Mouse (Mus musculus): ENCODE results near the gene Mrpl37.
"Not testable (repeated sequence)": the region's sequence is repeated elsewhere in the genome, so short reads cannot be mapped to it uniquely, and the experiment has no call there.

The Mrpl37 gene

DNA sequence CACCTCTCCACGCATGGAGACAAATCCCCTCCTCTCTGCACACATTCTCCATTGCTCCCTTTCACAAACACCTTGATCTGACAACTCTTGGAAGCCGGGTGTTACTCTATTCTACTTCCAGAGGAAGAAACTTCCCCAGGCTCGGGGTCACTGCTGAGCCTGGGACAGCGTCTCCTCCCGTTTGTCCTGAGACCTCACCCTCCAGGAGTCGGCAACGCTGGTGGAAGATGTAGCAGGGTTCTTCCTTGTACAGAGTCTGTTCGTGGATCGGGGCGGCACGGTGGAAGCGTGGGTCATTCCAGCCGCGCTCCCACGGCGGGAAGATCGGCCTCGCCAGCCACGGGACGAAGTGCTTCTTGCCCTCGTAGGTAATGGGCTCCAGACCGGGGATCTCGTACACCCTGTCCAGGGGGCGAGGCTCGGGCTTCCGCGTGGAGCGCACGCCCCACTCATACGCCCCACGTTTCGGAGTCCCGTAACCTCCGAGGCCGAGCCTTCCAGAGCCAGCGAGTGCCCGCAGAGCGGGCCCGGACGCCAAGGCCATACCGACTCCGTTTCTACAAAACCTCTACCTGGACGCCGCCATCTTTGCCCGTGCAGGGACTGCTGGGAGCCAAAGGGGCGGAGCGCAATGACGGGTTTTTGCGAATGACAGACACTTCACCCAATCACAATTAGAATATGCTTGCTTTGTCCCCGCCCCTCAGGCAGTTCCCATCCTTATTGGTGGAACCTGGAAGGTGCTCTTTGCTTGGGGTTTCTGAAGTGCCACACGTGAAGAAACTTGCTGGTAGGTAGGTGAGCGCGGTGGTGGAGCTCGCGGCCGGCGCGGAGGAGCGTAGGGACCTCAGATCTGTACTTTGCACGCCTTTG lies at the start of gene Mrpl37, which contains the start of gene Cyb5rl:
Mrpl37 (minus strand) TSS at position 617 of the 873 bp plus-strand sequence.
Cyb5rl (plus strand) TSS at position 737 of the 873 bp plus-strand sequence.
- DNase-seq (ENCODE audit: low read depth), result peak; percentile 96

DNA sequence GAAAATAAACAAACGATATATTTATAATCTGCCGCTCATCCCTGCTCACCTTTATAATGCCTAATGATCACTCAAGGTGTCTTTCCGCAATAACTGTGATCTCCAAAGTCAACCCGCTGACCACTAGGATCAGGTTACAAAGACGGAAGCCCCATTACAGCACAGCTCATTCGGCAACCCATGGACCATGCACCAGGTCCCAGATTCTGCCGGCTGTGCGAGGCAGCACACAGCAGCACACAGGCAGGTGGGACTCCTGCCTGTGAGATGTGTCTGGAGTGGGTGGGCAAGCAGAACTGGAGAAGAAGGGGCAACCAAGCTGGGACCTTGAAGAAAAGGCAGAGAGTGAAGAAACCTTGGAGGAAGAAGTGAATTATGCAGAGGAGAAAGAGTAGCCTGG lies 47.6 kb upstream of the Mrpl37 start:
- DNase-seq (ENCODE audit: low read depth), result no peak

DNA sequence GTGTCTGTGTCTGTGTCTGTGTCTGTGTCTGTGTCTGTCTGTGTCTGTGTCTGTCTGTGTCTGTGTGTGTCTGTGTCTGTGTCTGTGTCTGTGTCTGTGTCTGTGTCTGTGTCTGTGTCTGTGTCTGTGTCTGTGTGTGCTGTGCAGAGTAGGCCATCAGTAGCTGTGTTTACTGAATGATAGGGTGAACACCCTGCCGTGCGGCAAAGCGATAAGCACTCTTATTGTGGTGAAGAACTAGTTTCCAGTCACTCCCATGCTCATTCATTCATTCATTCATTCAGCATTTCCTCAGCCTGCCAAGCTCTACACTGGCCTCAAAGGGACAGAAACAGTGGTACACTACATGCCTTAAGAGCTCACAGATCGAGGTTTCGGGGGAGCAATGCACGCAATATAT lies 42.5 kb upstream of the Mrpl37 start:
- DNase-seq (ENCODE audit: low read depth), result not testable (repeated sequence)

DNA sequence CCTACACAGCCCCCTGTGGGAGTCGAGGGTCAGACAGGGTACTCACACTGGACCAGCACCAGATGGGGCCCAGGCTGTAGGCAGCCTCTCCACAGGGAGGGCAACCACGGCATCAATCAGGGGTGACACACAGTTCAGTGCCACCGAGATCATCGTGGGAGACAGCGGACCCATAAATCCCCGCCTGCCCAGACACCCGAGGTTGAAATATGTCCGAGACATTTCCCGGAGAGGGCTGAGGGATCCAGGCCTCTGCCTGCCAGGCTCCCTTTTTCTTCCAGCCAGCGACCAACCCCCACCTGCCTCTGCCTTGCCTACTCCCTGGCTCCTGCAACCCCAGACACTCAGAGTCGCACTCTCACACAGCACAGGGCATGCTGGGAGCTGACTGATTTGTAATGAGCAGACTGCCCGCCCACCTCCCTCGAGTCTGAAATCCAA lies 41.6 kb upstream of the Mrpl37 start:
- DNase-seq (ENCODE audit: low read depth), result no peak

DNA sequence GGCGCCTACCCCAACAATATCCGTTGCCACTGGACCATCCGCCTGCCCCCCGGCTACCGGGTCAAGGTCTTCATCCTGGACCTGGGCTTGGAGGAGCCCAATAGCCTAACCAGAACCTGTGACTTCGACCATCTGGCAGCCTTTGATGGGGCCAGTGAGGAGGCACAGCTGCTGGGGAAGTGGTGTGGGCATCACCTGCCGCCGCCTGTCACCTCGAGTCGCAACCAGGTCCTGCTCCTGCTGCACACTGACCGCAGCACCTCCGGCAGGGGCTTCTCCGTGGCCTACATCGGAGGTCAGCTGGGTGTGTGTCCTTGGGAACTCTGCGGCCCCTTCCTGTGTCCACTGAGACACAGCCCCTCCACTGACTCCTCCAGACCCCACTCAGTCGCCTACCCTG lies 40.1 kb upstream of the Mrpl37 start:
- no peak for DNase-seq (ENCODE audit: low read depth)

DNA sequence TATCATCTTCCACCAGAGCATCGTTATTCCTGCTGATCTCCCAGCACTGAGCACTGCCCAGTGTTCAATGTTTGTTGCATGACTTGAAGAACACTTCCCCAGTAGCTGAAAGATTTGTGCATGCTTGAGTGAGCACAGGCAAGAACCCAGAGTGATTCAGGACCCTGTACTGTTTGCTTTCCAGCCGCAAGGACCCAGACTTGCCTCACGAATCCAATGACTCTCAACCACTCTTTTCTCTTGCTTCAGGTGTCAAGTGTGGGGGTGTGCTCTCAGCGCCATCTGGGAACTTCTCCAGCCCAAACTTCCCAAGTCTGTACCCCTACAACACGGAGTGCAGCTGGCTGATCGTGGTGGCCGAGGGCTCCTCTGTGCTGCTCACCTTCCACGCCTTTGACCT lies 35.6 kb upstream of the Mrpl37 start:
- no peak for DNase-seq (ENCODE audit: low read depth)

DNA sequence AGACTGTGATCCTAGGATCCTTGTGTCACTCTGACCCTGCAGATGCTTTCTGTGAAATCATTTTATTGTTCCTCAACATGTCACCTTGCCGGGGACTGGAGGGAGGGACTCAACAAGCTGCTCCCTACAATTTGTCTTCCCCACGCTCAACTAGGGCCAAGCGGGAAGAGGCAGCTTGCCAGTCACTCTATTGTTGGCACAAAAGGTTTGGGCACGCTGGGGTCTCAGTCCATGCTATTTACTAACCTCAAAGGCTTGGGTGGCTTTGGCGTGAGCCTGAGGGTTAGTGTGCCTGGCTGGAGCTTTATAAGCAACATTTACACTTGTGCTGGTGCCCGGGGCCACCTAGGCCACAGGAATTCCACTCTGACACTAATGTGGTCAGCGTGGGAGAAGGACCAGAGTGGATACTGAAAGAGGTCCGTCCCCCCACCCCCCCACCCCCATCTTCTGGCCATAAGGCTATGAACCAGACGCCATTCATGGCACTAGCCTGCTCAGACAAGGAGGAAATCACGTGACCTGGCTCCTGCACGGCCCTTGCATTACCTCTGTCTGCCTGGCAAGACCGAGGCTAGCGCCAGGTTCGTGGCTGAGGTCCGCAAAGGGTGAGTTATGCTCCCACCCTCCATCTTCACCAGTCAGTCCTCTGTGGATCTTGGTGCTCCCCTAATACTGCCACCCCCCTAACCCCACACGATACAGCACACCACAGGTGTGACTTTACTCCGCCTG lies 32.3 kb upstream of the Mrpl37 start:
- DNase-seq (ENCODE audit: low read depth), result no peak

DNA sequence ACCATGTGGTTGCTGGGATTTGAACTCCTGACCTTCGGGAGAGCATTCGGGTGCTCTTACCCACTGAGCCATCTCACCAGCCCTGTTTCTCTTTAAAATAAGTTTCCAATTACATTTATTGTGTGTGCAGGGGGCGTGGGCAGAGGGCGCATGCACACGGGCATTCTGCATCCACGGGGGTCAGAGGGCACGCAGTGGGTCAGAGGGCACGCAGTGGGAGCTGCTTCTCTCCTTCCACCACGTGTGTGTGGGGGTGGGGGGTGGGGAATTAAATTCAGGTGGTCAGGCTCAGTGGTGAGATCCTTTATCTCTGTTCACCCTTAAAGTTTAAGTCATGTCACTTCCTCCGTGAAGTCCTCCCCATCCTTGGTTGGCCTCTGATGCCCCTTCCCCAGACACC lies 31.7 kb upstream of the Mrpl37 start:
- no peak for DNase-seq (ENCODE audit: low read depth)

DNA sequence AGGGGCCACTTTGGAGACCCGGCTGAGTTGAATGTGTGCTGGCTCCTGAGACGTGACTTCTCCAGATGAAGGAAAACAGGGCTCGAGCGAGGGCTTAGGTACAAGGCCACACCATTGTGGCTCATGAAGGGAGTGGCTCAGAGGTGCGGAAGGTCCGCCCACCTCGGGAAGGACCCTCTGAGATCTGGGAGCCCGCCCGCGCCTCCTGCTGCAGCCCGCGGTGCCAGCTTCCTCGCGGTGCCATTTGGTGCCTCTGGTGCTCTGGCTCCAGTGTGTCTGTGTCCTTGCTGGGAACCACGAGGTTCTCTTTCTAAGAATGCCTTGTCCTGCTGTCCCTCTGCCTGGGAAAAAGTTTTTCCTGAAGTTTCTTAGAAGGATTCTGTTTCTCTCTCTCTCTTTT lies 31.2 kb upstream of the Mrpl37 start:
- DNase-seq (ENCODE audit: low read depth), result no peak

DNA sequence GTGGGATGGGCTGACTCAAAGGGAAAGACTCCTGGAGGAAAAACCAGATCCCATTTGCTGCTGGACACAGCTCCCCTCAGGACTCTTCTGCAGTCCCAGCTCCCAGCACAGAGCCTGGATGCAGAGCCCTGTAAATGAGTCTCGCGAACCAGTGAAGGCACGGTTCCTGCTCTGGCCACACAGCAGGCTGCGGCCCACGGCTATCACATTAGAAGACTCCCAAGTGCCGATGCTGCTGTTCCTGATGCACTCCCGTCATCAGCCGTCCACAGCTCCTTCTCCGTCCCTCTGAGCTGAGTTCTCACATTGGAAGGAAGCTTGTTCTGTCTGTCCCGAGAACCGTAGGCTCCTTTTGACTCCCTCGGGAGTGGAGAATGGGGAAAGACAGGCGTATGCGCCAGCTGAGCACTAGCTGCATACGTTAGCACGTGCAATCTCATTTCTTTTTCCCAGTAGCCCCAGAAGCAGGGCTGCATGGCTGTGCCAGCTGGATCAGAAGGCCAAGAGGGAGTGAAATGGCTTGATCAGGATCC lies 30.2 kb upstream of the Mrpl37 start, which contains the start of gene Cdcp2:
Cdcp2 (plus strand) TSS at position 51 of the 533 bp plus-strand sequence.
- DNase-seq (ENCODE audit: low read depth), result no peak

DNA sequence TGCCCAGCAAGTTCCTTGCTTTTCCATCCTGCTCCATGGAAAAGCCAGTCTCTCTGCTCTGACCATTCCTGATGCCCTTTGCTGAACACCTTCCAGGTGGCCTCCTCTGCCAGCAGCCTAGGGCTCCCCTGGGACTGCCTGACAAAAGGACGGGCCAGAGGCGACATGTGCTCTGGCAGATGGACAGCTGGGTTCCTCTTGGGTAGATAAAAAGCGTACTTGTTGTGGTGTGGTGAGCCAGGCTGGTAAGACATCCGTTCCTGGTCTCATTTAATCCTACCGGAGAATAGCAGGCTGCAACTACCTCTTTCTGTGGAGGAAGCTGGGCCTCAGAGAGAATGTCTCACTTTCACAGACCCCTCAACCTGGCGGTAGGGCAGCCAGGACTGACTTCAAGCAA lies 29.4 kb upstream of the Mrpl37 start:
- DNase-seq (ENCODE audit: low read depth), result no peak

DNA sequence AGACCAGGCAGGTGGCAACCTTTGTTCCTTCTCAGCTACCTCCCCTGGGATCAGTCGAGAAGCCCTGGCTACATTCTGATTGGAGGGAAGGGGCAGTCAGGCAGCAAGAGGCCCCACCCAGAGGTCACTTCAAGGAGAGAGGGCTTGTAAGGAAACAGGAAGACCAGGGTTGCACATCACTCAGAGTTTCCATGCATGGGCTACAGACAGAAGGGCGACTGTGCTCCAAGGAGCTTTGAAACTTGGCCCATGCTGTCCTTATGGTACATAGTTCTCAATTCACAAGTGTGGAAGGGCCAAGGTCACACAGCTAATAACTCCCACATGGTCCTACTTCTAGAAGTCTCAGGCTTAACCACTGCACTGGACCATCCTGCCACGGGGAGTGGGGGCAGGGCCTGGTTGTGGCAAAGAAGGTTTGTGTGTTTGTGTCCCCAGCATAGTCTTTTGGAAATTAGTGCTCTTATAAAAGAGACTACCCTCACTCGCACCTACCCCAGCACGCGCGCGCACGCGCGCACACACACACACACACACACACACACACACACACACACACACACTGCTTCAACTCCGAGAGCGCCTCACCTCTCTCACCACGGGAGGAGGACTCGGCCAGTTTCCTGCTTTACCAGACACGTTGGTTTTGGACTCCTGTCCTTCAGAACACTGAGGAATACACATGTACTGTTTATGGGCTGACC lies 28.0 kb upstream of the Mrpl37 start:
- no peak for DNase-seq (ENCODE audit: low read depth)

DNA sequence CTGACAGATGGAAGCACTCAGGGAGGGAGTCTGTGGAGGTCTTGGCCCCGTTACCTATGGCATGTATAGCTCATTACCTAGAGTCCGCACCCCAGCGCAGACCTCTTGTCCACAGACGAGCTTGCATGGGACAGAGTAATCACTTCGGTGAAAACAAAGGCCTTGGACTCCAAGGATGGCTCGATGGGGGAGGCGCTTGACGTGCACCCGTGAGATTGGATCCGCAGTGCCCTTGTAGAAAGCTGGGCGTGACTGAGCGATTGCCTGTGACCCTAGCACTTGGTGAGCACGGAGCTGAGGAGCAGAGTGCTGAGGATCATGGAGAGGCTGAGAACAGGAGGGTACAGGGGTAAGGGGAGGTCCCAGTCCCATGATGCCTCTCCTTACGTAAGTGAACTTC lies 25.0 kb upstream of the Mrpl37 start:
- DNase-seq (ENCODE audit: low read depth), result no peak

DNA sequence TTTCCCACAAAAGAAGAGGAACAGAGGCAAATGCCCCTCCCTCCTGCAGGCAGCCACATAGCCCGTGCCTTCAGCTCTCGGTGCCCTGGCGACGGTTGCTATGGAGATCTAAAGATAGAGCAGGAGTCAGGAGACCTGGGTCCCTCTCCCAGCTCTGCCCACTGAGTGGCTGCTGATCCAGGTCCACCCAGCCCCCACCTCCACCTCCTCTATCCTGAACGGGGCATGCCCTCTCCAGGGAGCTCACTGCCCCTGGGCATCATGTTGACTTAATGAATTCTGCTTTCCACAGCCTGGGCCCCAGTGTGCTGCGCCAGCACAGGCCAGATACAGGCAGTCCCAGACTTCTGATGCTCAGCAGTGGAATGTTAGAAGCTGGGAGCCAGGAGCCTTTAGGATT lies 18.2 kb upstream of the Mrpl37 start:
- no peak for DNase-seq (ENCODE audit: low read depth)

DNA sequence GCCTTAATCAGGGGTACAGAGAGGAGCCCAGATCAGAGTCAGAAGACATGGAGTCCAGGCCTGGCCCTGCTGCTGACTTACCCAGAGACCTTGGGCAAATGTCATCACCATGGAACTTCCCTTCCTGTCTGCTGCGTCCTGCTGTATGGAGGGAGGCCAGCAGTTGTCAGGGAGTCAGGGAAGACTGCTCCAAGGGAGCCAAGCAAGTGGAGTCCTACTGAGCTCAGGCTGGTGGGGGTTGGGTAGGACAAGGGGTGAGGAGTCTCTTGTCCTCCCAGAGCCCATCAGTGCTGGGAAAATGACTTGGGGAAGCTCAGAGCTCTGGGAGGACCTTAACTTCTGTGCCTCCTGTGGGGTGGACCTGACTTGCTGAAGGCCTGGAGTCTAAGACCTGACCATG lies 17.7 kb upstream of the Mrpl37 start:
- no peak for DNase-seq (ENCODE audit: low read depth)

DNA sequence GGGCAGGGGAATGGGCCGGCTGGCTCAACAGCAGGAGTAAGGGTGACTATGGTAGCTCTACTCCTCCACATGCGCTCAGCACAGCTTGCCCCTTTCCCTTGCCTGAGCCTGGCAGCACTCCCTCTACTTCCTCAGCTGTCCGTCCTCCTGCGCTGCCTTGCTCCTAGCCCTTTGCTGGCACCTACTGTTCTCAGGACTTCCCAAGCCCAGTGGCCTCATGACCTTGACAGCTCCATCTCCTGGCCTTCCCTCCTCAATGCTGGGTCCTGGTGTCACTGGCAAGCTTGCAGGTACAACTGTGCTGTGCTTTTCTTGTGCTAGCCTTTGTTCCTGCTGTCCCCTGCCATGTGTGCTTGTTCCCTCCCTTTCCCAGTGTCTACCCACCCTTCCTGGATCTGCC lies 16.5 kb upstream of the Mrpl37 start:
- no peak for DNase-seq (ENCODE audit: low read depth)

DNA sequence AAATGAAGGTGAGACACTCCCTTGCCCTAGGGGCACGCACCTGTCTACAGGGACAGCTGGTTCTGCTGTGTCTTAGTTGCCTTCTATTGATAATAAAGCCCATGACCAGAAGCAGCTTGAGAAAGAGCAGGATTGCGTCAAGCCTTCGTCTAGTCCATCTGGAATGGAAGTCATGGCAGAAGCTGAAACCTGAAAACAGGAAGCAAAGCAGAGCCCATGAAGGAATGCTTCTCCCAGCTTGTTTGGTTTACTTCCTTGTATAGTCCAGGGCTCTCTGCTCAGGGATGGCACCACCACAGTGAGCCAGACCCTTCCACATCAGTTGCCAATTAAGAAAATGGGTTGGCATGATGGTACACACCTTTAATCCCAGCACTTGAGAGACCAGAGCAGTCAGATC lies 15.5 kb upstream of the Mrpl37 start:
- DNase-seq (ENCODE audit: low read depth), result no peak

DNA sequence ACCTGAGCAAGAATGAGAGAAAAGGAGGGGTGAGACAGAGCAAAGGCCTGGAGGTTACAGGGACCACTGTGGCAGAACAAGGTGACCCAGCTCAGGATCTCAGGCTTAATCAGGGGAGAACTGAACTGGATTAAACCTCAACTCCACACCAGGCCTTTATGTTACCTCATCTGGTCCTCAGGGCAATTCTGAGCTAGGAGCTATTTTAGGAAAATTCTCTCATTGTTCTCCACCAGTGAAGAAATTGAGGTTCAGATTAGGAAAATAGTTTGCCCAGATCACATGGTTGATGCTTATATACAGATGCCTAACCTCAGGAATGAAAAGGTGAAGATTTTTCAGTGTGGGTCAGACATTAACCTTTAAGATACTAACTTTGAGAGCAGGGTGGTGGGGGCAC lies 13.0 kb upstream of the Mrpl37 start:
- no peak for DNase-seq (ENCODE audit: low read depth)

DNA sequence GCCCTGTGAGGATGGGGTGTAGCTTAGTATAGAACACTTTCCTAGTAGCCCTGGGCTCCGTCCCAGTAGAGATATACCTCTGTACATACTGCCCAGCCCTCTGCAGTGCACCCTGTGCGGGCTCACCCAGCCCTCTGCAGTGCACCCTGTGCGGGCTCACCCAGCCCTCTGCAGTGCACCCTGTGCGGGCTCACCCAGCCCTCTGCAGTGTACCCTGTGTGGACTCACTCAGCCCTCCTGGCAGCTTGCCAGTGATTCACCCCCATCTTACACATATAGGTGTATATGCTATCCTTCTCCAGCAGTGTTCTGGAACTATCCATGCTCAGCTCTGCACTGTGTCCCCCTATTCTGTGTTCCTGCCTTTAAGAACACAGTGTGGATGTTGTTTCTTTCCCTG lies 12.2 kb upstream of the Mrpl37 start:
- no peak for DNase-seq (ENCODE audit: low read depth)

DNA sequence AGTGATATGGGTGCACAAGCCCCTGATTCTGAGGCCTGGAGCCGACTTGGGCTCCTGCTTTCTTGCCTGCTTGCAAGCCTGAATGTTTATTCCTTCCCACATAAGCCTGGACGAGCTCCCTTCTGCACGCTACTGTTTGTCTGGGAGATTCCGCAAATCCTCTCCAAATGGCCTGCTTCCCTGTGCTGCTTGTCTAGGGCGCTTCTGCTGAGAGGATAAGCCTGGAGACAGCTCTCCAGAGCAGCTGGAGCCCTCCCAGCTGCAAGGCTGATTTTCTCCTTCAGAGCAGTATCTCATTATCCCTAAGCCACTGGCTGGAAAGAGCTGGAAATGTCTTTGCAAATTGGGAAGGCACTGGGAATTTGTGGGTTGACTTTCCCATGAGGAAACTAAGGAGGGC lies 8.8 kb upstream of the Mrpl37 start:
- no peak for DNase-seq (ENCODE audit: low read depth)

DNA sequence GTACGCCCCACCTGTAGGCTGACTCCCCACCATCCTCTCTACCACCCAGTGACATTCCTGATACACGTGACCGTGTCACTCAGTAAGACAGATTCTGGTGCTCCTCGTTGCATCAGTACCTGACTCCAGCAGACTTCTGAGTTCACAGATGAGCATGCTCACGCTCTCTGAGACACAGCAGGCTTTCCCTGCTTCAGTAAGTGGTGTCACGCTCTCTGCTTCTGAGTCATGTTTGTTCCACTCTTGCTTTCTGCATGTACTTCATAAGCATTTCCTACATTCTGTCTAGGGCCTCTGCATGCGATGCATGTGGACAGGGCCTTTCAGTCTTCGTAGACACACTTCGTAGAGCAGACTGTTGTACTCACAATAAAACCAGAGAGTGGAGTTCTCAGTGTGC lies 5.7 kb upstream of the Mrpl37 start:
- no peak for DNase-seq (ENCODE audit: low read depth)

DNA sequence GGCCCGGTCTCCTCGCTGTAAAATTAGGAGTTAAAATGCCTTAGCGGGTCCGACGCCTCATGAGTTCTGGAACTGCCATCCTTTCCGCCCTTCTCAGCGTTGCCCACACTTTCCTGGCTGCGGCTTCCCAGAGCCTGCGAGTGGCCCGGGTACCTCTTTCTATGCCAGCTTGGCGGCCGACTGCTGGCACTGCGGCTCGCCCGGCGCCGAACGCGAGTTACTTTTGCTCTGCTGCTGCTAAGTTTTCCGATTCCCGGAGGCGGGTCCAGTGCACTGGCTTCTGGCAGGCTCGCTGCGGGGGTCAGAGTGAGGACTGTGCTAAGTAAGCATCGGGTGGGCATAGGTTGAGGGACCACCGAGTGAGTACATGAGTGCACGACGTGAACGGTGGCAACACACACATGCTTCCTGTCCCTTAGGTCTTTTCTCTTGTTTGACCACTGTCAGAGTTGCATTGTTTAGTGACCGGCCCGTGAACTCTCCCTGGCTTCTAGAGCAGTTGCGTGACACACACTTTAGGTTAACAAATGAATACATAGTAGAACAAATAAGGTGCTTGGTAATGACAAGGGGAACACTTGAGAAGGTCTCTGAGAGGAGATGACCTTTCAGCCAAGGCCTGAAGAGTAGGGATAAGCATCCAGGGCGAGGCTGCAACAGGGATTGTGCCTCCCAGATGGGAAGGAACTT lies 628 bp upstream of the Mrpl37 start:
- DNase-seq (ENCODE audit: low read depth), result no peak

Data from c-Kit-positive CD71-positive TER-119-negative erythroid progenitor cells, embryonic 14.5 days (primary cell).